Mouse (Mus musculus): Measurements from ENCODE around the gene Dync2li1.

DNA sequence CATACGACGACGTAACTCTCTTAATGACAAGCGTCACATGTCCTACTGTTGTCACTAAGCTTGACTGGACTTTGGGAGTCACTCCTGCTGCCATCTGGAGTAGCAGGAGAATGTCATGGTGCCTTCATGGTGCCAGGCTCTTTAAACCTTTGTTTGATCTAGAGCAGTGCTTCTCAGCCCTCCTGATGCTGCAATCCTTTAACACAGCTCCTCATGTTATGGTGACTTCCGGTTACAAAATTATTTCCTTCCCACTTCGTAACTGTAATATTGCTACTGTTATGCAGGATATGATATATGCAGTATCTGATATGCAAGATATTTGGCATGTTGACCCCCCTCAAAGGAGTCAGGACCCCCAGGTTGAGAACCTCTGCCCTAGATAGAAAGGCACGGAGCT is 7.2 kb upstream of the Dync2li1 start:
- TF ChIP-seq CTCF (IDR thresholded peaks at IDR 0.05; ENCODE audit: borderline replicate concordance, extremely low read depth, insufficient read depth, insufficient read length) = no peak
- TF ChIP-seq POLR2A (IDR thresholded peaks at IDR 0.05; ENCODE audit: borderline replicate concordance, extremely low read depth, insufficient read depth, insufficient read length, poor library complexity, severe bottlenecking) = no peak

All from brain, embryonic 14.5 days (tissue).